Mouse (Mus musculus) forebrain, embryonic 13.5 days (tissue): Measurements from ENCODE around the gene Zdhhc19. TPM values are rescaled to one million over a fixed set of nuclear protein-coding genes. Genes with fewer than 3 reads are reported as not detected.

ENCODE experiments used
- ATAC-seq: fragments of 200-750 bp; cut with Nextera tagmentation; 2 replicates; pipeline ENCODE4 v1.8.0; 2017
- H3K27ac ChIP-seq: fragments of 300-500 bp; sonication (generic); 2 replicates; pipeline ENCODE4 v1.5.1; 2015; ENCODE audit warnings: inconsistent platforms, mild to moderate bottlenecking, moderate library complexity
- H3K27me3 ChIP-seq: fragments of 300-500 bp; sonication (generic); 2 replicates; pipeline ENCODE4 v1.6.1; 2015; ENCODE audit warnings: mild to moderate bottlenecking, inconsistent platforms
- H3K36me3 ChIP-seq: fragments of 300-500 bp; sonication (generic); 2 replicates; pipeline ENCODE4 v1.6.1; 2015; ENCODE audit warnings: mild to moderate bottlenecking, inconsistent platforms; ENCODE audit not compliant: poor library complexity, severe bottlenecking
- H3K4me1 ChIP-seq: fragments of 300-500 bp; sonication (generic); 2 replicates; pipeline ENCODE4 v1.6.1; 2015; ENCODE audit warnings: inconsistent platforms
- H3K4me2 ChIP-seq: fragments of 300-500 bp; sonication (generic); 2 replicates; pipeline ENCODE4 v1.6.1; 2015; ENCODE audit warnings: inconsistent platforms, mild to moderate bottlenecking, moderate library complexity
- H3K4me3 ChIP-seq: fragments of 300-500 bp; sonication (generic); 2 replicates; pipeline ENCODE4 v1.5.1; 2015; ENCODE audit warnings: mild to moderate bottlenecking, inconsistent platforms
- H3K9ac ChIP-seq: fragments of 300-500 bp; sonication (generic); 2 replicates; pipeline ENCODE4 v1.6.1; 2015; ENCODE audit warnings: mild to moderate bottlenecking, inconsistent platforms
- H3K9me3 ChIP-seq: fragments of 300-500 bp; sonication (generic); replicated peaks from 2 replicates; pipeline ENCODE4 v1.6.1; 2016; ENCODE audit warnings: inconsistent platforms
- WGBS: fragments of 180-500 bp; shearing (Covaris S2); methylation state at CpG from one replicate; pipeline ENCODE4 v1.1.7; 2015; 5-methylcytosine and 5-hydroxymethylcytosine counted together
- polyA plus RNA-seq: library from polyadenylated mRNA; unstranded; fragments of >200 nt; fragmentation: Nextera tagmentation; extraction: Ambion mirVana; gene quantifications from 2 replicates; pipeline ENCODE4 v1.2.1, GENCODE M21; 2015

Zdhhc19 gene
- polyA plus RNA-seq, 1 experiment from 2014 or later, result not detected

DNA sequence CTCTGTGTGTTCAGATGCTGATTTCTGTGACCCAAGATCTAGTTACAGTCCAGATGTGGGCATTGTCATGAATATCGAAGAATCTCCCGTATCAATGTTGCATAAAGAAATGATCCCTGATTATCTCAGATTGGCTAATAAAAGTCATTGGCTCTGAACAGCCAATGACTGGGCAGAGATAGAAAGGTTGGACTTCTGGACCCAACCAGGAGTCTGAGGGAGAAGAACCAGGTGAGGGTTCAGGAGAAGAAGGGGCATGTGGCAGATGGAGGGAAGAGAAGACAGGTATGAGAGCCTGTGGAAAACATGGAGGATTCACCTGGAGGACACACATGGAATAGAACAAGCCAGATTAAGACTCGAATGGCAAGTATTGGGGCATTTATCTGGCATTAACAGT lies 92.5 kb downstream of the Zdhhc19 start:
- WGBS, result 90% methylated on average over 3 of the region's 3 CpGs
- H3K27ac ChIP-seq, result no peak overlapping the region
- H3K4me3 ChIP-seq, result no peak overlapping the region
- no peak overlapping the region for H3K9ac ChIP-seq
- H3K36me3 ChIP-seq, result no peaks in the 10 kb centered on the region
- H3K9me3 ChIP-seq, result no peaks in the 10 kb centered on the region
- H3K27me3 ChIP-seq, result no peaks in the 10 kb centered on the region
- ATAC-seq, result no peak
- H3K4me1 ChIP-seq, result no peaks in the 10 kb centered on the region
- no peak overlapping the region for H3K4me2 ChIP-seq

DNA sequence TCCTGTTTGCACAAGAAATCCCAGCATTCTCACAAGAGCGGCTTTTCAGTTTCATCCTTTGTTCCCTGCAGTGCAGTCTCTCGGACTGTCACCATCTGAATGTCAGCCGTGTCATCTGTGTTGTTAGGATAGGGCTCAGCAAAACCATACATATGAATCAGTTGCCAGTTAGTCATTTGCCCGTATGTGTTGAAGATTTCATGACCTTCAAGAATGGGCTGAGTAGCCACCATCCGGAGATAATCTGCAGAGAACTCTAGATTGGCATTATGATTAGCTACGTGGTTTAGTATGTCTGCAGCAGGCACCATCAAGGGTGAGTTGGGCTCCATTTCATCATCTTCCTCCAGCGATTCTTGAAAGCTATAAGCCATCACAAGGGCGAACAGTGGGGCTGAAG lies 95.5 kb downstream of the Zdhhc19 start:
- Histone ChIP-seq H3K27me3 (no peaks in the 10 kb centered on the region), H3K9me3 (no peaks in the 10 kb centered on the region), H3K36me3 (no peaks in the 10 kb centered on the region), H3K27ac (no peak overlapping the region), H3K9ac (no peak overlapping the region), H3K4me3 (no peak overlapping the region), H3K4me1 (no peaks in the 10 kb centered on the region), H3K4me2 (no peak overlapping the region)
- WGBS, result 86% methylated on average over 8 of the region's 8 CpGs
- no peak for ATAC-seq

DNA sequence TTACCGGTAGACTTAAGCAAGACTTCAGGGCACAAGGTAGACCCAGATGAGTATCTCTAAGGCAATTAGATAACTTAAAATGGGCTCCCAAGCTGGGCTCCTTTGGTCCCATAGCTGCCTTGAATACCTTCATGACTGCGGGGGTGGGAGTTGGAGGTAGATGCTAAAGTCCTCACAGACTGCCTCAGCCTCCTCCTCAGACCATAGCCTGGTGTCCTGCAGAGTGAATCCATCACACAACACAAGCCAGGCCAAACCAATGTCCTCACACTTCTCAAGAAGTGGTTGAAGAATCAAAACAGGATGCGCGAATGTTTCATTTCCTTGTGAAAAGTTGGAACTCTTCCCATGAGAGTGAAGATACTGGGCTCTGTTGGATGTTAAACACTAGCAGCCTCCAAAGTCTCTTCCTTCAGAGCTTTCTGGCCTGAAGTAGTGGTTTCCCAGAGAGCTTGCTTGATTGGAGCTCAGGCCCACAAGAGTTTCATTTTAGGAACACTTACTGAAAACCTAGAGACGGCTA lies 97.3 kb downstream of the Zdhhc19 start:
- 93% methylated on average over 5 of the region's 5 CpGs for WGBS
- Histone ChIP-seq H3K36me3 (no peaks in the 10 kb centered on the region), H3K27me3 (no peaks in the 10 kb centered on the region), H3K4me3 (no peak overlapping the region), H3K4me2 (no peak overlapping the region), H3K4me1 (no peaks in the 10 kb centered on the region), H3K27ac (no peak overlapping the region), H3K9ac (no peak overlapping the region), H3K9me3 (no peaks in the 10 kb centered on the region)
- no peak for ATAC-seq

DNA sequence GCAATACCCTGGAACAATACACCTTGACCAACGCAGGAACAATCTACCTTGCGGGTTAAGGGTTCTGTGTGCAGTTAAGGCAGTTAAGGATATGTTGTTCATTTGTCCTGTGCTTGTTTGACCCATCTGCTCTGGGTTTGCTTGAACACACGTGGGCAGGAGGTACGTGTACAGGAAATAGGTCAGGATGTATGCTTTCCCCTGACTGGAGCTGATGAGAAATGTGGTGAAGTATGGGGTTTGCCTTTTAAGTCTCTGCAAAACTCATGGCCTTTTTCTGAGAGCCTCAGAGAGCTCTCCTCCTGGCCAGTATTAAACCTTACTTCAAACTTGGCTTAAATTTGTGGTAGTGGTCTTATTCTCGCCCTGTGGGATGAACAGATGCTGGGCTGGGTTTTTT lies 97.9 kb downstream of the Zdhhc19 start:
- Histone ChIP-seq H3K27me3 (no peaks in the 10 kb centered on the region), H3K4me3 (no peak overlapping the region), H3K36me3 (no peaks in the 10 kb centered on the region), H3K9me3 (no peaks in the 10 kb centered on the region), H3K9ac (no peak overlapping the region), H3K4me1 (no peaks in the 10 kb centered on the region), H3K4me2 (no peak overlapping the region), H3K27ac (no peak overlapping the region)
- WGBS, result 81% methylated on average over 5 of the region's 5 CpGs
- no peak for ATAC-seq

DNA sequence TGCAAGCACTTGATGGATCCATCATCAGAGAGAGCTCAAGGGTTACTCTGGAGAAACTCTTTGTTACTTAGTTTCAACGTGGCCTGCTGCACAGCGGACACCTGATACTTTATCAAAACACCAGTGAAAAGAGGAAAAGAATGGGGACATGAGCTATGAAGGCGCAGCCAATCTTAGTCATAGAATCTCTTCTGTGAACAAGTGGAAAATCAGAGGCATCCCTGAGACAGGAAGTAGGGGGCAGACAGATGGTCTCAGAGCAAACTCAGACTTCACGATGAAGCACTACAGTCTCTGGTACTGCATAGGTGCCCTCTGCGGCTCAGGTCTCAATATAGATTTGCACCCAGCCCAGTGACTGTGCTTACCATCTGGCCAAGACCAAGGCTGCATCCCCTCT lies 98.6 kb downstream of the Zdhhc19 start:
- no peak for ATAC-seq
- WGBS, result 87% methylated on average over 5 of the region's 5 CpGs

DNA sequence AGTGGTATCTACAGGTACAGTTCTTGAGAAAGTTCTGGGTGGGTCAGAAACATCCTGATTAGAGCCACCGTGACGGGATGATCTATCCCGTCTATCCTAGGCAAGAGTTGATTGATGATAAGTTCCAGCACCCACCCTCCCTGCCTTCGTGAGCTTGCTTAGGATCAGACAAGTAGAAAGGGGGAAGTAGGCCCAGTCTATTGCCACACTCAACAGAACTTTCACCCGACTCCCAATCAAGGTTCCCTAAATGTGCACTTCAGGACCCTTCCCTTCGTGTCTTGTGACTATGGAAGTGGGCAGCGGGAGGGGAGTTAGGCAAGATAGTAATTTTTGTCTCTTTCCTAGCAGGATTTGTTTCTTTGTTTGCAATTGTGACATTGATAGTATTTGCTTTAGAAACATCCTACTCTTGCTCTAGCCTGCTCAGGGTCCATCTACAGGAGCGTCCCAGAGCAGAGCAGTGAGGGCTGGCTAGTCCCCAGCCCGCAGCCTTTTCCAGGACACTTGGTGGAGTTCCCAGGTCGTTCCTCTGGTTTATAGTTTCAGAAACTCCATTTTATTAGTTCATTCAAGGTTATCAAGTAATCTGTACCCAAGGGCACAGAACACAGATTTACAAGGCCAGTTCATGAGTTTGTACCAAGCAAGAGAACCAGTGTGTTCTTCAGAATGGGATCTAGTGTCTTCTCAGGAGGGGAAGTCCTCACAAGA lies 99.2 kb downstream of the Zdhhc19 start:
- Histone ChIP-seq H3K9me3 (no peaks in the 10 kb centered on the region), H3K36me3 (no peaks in the 10 kb centered on the region), H3K9ac (no peak overlapping the region), H3K4me3 (no peak overlapping the region), H3K4me2 (no peak overlapping the region), H3K27me3 (no peaks in the 10 kb centered on the region), H3K4me1 (no peaks in the 10 kb centered on the region), H3K27ac (no peak overlapping the region)
- ATAC-seq, result no peak
- 84% methylated on average over 10 of the region's 10 CpGs for WGBS

More for the DNA sequence above, 98.6 kb downstream of the Zdhhc19 start:
- no peak overlapping the region for H3K27ac ChIP-seq
- H3K4me2 ChIP-seq, result no peak overlapping the region
- no peak overlapping the region for H3K9ac ChIP-seq
- H3K4me3 ChIP-seq, result no peak overlapping the region
- H3K9me3 ChIP-seq, result no peaks in the 10 kb centered on the region
- no peaks in the 10 kb centered on the region for H3K36me3 ChIP-seq
- no peaks in the 10 kb centered on the region for H3K27me3 ChIP-seq
- no peaks in the 10 kb centered on the region for H3K4me1 ChIP-seq

DNA sequence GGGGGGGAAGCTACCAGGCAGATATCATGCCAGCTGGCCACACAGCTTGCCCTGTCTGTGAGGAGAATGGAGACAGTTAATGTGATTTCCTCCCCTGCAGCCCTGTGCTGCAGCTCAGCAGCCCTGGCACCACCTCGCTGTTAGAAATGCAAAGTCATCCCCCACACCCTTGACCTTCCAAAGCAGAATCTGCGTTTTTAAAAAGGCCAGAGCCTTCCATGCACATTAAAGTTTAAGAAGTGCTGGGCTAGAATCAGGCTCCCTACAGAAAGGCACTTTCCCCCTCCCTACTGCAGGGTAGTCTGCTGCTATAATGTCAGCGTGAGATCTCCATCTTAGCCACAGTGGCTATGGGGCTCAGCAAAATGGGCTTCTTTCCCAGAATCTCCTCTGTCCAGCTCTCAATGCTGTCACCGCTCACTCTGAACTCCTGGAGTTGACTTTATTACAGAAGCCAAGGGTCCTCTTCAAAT lies 101.9 kb downstream of the Zdhhc19 start:
- no peak for ATAC-seq
- Histone ChIP-seq H3K4me1 (no peaks in the 10 kb centered on the region), H3K9me3 (no peaks in the 10 kb centered on the region), H3K4me3 (no peak overlapping the region), H3K27ac (no peak overlapping the region), H3K9ac (no peak overlapping the region), H3K27me3 (no peaks in the 10 kb centered on the region), H3K36me3 (no peaks in the 10 kb centered on the region), H3K4me2 (no peak overlapping the region)
- 50% methylated on average over 4 of the region's 4 CpGs for WGBS

DNA sequence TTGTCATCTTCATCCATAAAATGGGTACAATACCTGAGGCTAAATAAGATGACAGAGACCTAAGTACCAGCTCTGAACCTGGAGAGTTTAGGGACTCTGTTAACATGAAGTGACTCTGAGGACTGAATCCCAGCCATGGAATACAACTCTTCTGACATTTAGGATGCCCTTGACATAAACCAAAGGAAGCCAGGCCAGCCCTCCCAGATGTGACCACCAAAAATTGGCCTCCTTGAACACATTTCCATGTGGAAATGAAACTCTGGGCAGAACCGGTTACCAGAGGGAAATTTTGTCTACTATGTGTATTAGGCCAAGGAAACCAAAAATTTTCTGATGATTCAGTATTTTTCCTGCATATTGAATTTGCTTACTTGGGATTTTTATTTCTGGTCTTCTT lies 103.1 kb downstream of the Zdhhc19 start:
- ATAC-seq, result no peak
- Histone ChIP-seq H3K4me1 (no peaks in the 10 kb centered on the region), H3K4me2 (no peak overlapping the region), H3K27ac (no peak overlapping the region), H3K9ac (no peak overlapping the region), H3K4me3 (no peak overlapping the region), H3K27me3 (no peaks in the 10 kb centered on the region), H3K36me3 (no peaks in the 10 kb centered on the region), H3K9me3 (no peaks in the 10 kb centered on the region)
- 91% methylated on average over 1 of the region's 1 CpGs for WGBS

DNA sequence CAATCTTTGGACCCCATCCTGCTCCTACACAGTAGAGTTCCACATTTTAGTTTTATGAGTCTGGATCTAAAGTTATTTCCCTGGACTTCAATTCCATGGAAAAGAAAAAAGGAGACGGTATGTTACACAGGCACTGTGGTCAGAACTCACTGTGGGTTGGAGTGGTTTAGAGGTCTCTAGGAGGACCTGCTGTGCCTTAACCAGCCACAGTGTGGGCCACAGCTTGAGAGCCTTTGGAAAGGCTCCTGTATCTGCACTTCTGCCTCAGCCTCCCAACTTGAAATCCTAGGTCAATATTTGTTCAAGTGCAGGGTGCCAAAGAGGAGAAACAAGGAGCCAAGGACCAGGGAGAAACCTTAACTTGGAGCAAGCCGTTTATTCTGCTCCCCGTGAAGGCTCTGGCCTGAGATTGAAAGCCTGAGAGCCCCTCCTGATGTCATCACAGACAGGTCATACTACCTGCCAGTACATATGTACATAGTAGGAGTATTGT lies 106.2 kb downstream of the Zdhhc19 start:
- Histone ChIP-seq H3K9ac (no peak overlapping the region), H3K9me3 (no peaks in the 10 kb centered on the region), H3K27ac (no peak overlapping the region), H3K4me2 (no peak overlapping the region), H3K4me1 (no peaks in the 10 kb centered on the region), H3K4me3 (no peak overlapping the region), H3K27me3 (no peaks in the 10 kb centered on the region), H3K36me3 (no peaks in the 10 kb centered on the region)
- WGBS, result 89% methylated on average over 3 of the region's 3 CpGs
- ATAC-seq, result no peak

DNA sequence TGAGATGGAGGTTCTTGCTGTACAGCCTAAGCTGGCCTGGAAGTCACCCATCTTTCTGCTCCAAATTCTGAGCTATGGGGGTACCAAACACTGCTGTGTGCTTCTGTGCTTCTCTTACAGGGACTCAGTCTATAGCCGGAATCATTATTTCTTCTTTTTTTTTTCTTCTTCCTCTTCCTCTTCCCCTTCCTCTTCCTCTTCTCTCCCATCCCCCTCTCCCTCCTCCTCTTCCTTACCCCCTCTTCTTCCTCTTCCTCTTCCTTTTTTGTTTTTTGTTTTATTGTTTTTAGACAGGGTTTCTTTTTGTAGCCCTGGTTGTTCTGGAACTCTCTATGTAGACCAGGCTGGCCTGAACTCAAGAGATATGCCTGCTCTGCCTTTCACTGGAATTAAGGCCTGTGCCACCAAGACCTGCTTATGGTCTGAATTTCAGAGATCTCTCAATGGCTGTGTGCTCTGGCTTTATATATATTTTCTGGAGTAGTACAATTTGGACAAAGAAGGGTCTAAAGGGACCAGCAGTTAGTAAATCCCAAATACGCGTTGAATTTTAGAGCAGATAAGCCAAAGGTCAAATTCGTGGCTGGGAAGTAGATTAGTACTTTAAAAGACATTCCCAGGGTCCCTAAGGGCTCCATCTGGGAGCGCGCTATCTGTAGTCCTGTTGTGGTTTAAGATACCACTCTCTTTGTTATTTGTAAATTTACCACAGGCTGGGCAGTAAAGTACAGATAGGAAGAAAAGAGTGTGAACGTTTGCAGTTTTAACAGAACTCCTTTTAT lies 111.7 kb downstream of the Zdhhc19 start:
- Histone ChIP-seq H3K27ac (no peak overlapping the region; the same call in 1 of the 2 replicates), H3K4me3 (no peak overlapping the region), H3K9ac (no peak overlapping the region), H3K4me1 (peaks cover 12% of the 10 kb centered on the region), H3K36me3 (no peaks in the 10 kb centered on the region), H3K9me3 (no peaks in the 10 kb centered on the region), H3K4me2 (peak overlapping the region; percentile 66), H3K27me3 (no peaks in the 10 kb centered on the region)
- no peak for ATAC-seq
- WGBS, result 71% methylated on average over 7 of the region's 7 CpGs

DNA sequence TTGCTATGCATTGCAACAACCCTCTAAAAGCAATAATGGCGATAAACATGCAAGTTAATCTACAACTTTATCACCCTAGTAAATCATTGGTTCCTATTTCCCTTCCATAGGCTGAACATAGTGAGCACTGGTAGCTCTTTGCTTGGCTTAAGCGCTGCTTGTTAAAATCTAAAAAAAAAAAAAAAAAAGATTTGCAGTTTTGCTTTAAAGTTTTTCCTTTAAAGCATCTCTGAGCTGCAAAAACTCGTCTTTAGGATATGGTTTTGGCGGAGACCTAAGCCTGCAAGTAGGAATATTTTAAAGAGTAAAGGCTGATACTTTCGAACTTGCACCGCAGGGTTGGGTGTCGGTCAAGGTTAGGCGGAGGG lies 112.3 kb downstream of the Zdhhc19 start:
- H3K27me3 ChIP-seq, result no peaks in the 10 kb centered on the region
- no peak for ATAC-seq
- peak overlapping the region; percentile 55 for H3K9ac ChIP-seq
- peak overlapping the region; percentile 91; the same call in 1 of the 2 replicates for H3K27ac ChIP-seq
- H3K4me3 ChIP-seq, result peak overlapping the region; percentile 56
- peak overlapping the region; percentile 66 for H3K4me2 ChIP-seq
- no peaks in the 10 kb centered on the region for H3K9me3 ChIP-seq
- H3K36me3 ChIP-seq, result no peaks in the 10 kb centered on the region
- WGBS, result 11% methylated on average over 8 of the region's 8 CpGs
- H3K4me1 ChIP-seq, result peaks cover 12% of the 10 kb centered on the region

DNA sequence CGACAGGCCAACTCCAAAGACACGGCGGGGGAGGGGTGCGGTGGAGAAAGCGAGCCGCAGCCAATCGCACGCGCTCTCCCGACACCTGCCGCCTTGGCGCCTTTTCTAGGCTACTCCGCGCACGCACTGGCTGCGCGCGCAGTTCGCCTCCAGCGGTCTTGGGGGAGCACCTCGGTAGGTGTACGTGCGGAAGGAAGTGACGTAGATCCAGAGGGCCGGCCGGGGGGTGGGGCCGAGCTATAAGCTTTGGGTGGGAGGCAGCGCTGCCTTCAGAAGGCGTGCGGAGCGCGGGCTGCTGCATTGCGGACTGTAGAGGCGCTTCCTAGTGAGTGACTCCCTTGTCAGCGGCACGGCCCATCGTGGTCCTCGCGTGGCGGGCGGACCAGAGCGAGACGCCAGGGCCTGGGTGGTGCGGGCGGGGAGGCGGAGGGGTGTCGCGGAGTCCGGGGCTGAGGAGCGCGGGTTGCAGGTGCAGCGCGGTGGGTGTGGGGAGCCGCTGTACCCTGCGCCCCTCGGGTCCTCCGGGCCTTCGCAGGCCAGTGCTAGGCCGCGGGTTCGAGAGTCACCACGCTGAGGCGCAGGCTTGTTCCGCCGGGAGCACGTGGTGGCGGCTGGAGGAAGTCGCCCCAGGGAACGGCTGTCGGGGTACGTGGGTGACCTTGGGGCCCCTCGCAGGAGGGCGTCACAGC lies 112.8 kb downstream of the Zdhhc19 start, which contains the start of gene Tfrc:
Tfrc (plus strand) TSS at position 209 of the 689 bp plus-strand sequence.
- under 1% methylated on average over 58 of the region's 73 CpGs for WGBS
- H3K4me1 ChIP-seq, result peaks cover 12% of the 10 kb centered on the region
- H3K36me3 ChIP-seq, result no peaks in the 10 kb centered on the region
- peak within 1 kb of the TSS; percentile 56 for H3K4me3 ChIP-seq
- H3K4me2 ChIP-seq, result peak within 1 kb of the TSS; percentile 66
- peak within 1 kb of the TSS; percentile 91 for H3K27ac ChIP-seq
- H3K9me3 ChIP-seq, result no peaks in the 10 kb centered on the region
- peak within 1 kb of the TSS; percentile 73 for H3K9ac ChIP-seq
- no peaks in the 10 kb centered on the region for H3K27me3 ChIP-seq
- ATAC-seq, result peak; percentile 99
